Mouse (Mus musculus) Patski (cell line): ENCODE measurements around the gene Neurl3. TPM values are rescaled to one million over a fixed set of nuclear protein-coding genes. Genes with fewer than 3 reads are reported as not detected.

Experiments
- ATAC-seq: fragments of 100-300 bp; one replicate; pipeline ENCODE4 v1.8.0; 2021
- CTCF ChIA-PET: fragments of 350-600 bp; sonication (Branson Sonifier 250); formaldehyde crosslinking; loops from one replicate; lab custom pipeline; 2022; ENCODE audit warnings: inconsistent platforms; lab: Charles Lee
- POLR2A ChIA-PET: fragments of 350-600 bp; sonication (Branson Sonifier 250); formaldehyde crosslinking; loops from one replicate; lab custom pipeline; 2022; ENCODE audit warnings: antibody characterized with exemption, inconsistent platforms; lab: Charles Lee
- DNase-seq: peaks from one replicate; pipeline ENCODE4 v3.0.0-alpha.2; 2011; ENCODE audit warnings: low read depth, low spot score
- H3K27me3 ChIP-seq: fragments of 371-371 bp; one replicate; pipeline ENCODE4 v1.5.1; 2021
- CTCF ChIP-seq: fragments of 100-300 bp; IDR thresholded peaks from one replicate; pipeline ENCODE4 v1.5.1; 2021
- in situ Hi-C: fragments of 300-500 bp; cut with MboI; formaldehyde crosslinking; loops from 3 replicates; pipeline ENCODE4 v1.11.1; 2018; ENCODE audit warnings: low pct_unique_long_range_greater_than_20kb, mixed read lengths
- polyA plus RNA-seq: library from polyadenylated mRNA; unstranded; gene quantifications from one replicate; pipeline ENCODE4 v1.2.3, GENCODE M21; 2021

The Neurl3 gene
- polyA plus RNA-seq, 1 experiment from 2014 or later: 2.7 TPM

- peak; percentile 67 for DNase-seq
- ATAC-seq: peak; percentile 66
- CTCF ChIA-PET: interaction anchor here (0.8 to 1.1 kb wide), 2 partner anchors 10 to 21 kb away, joined by 3 read pairs; no protein-coding TSS in a partner anchor
- H3K27me3 ChIP-seq: no peaks in the 10 kb centered on the region
- POLR2A ChIA-PET: interaction anchor here (0.8 kb wide), 1 partner anchor 12 kb away, joined by 6 read pairs; no protein-coding TSS in a partner anchor
- TF ChIP-seq CTCF: no peak
- in situ Hi-C loops: loop anchor here (25.0 kb wide), 2 partner anchors 736 to 1411 kb away; no protein-coding TSS in a partner anchor
Measured at GRCm38 (mm10) chr1:36273288-36273687, 1.2 kb downstream of the Neurl3 start.

GRCm38 (mm10) chr1:36272546-36272945 lies 1.9 kb downstream of the Neurl3 start:
- ATAC-seq (no peak), DNase-seq (no peak)
- POLR2A ChIA-PET: no interaction called here
- CTCF ChIA-PET: interaction anchor here (1.1 kb wide), 1 partner anchor 10 kb away, joined by 3 read pairs; no protein-coding TSS in a partner anchor
- no peak for TF ChIP-seq CTCF
- in situ Hi-C loops: loop anchor here (25.0 kb wide), 2 partner anchors 735 to 1410 kb away; no protein-coding TSS in a partner anchor
- H3K27me3 ChIP-seq: no peaks in the 10 kb centered on the region

GRCm38 (mm10) chr1:36271516-36272230 lies 2.8 kb downstream of the Neurl3 start:
- POLR2A ChIA-PET: no interaction called here

GRCm38 (mm10) chr1:36270666-36271065 lies 3.8 kb downstream of the Neurl3 start:
- no peak for TF ChIP-seq CTCF
- no peak for DNase-seq
- in situ Hi-C loops: loop anchor here (25.0 kb wide), 2 partner anchors 733 to 1408 kb away; no protein-coding TSS in a partner anchor
- ATAC-seq: no peak
- CTCF ChIA-PET: interaction anchor here (1.3 kb wide), 1 partner anchor 26 kb away, joined by 4 read pairs; the partner anchor contains the start of gene Uggt1
- POLR2A ChIA-PET: interaction anchor here (0.6 kb wide), 1 partner anchor 21 kb away, joined by 3 read pairs; no protein-coding TSS in a partner anchor
- H3K27me3 ChIP-seq: no peaks in the 10 kb centered on the region

More at GRCm38 (mm10) chr1:36271516-36272230, 2.8 kb downstream of the Neurl3 start:
- no peaks in the 10 kb centered on the region for H3K27me3 ChIP-seq
- CTCF ChIA-PET: interaction anchor here (1.3 kb wide), 1 partner anchor 27 kb away, joined by 4 read pairs; the partner anchor contains the start of gene Uggt1
- DNase-seq (no peak), ATAC-seq (no peak)
- TF ChIP-seq CTCF: no peak
- in situ Hi-C loops: loop anchor here (25.0 kb wide), 2 partner anchors 734 to 1409 kb away; no protein-coding TSS in a partner anchor

- ChIA-PET POLR2A (no interaction called here), CTCF (interaction anchor here (1.2 kb wide), 1 partner anchor 9 kb away, joined by 3 read pairs; no protein-coding TSS in a partner anchor)
- in situ Hi-C loops: loop anchor here (25.0 kb wide), 2 partner anchors 732 to 1407 kb away; no protein-coding TSS in a partner anchor
- no peaks in the 10 kb centered on the region for H3K27me3 ChIP-seq
- no peak for ATAC-seq
- DNase-seq: no peak
- TF ChIP-seq CTCF: no peak
Measured at GRCm38 (mm10) chr1:36269121-36269795, 5.2 kb downstream of the Neurl3 start.

GRCm38 (mm10) chr1:36267595-36267994 lies 6.9 kb downstream of the Neurl3 start:
- ChIA-PET POLR2A (no interaction called here), CTCF (no interaction called here)
- no peak for TF ChIP-seq CTCF
- H3K27me3 ChIP-seq: no peaks in the 10 kb centered on the region
- no peak for ATAC-seq
- in situ Hi-C loops: loop anchor here (25.0 kb wide), 2 partner anchors 730 to 1405 kb away; no protein-coding TSS in a partner anchor
- no peak for DNase-seq

- no peak for TF ChIP-seq CTCF
- ChIA-PET POLR2A (no interaction called here), CTCF (no interaction called here)
- in situ Hi-C loops: loop anchor here (25.0 kb wide), 2 partner anchors 729 to 1404 kb away; no protein-coding TSS in a partner anchor
- DNase-seq: no peak
- no peak for ATAC-seq
- no peaks in the 10 kb centered on the region for H3K27me3 ChIP-seq
Measured at GRCm38 (mm10) chr1:36266293-36266692, 8.2 kb downstream of the Neurl3 start.

- CTCF ChIA-PET: interaction anchor here (1.5 kb wide), 1 partner anchor 15 kb away, joined by 4 read pairs; no protein-coding TSS in a partner anchor
- no peaks in the 10 kb centered on the region for H3K27me3 ChIP-seq
- ATAC-seq (no peak), DNase-seq (no peak)
- POLR2A ChIA-PET: no interaction called here
- in situ Hi-C loops: loop anchor here (25.0 kb wide), 2 partner anchors 727 to 1402 kb away; no protein-coding TSS in a partner anchor
- no peak for TF ChIP-seq CTCF
Measured at GRCm38 (mm10) chr1:36263833-36264488, 10.5 kb downstream of the Neurl3 start.

GRCm38 (mm10) chr1:36261708-36262504 lies 12.6 kb downstream of the Neurl3 start:
- TF ChIP-seq CTCF: no peak
- CTCF ChIA-PET: no interaction called here
- H3K27me3 ChIP-seq: no peaks in the 10 kb centered on the region
- POLR2A ChIA-PET: interaction anchor here (2.1 kb wide), 1 partner anchor 11 kb away, joined by 6 read pairs; no protein-coding TSS in a partner anchor
- in situ Hi-C loops: loop anchor here (25.0 kb wide), 2 partner anchors 725 to 1400 kb away; no protein-coding TSS in a partner anchor
- no peak for ATAC-seq
- DNase-seq: no peak
